Mouse (Mus musculus) heart, postnatal 0 days (tissue): ENCODE data around the gene Nudt5.

Source experiments
- CTCF ChIP-seq: IDR thresholded peaks from 2 replicates; pipeline ENCODE4 v1.5.1; 2016; ENCODE audit warnings: antibody characterized with exemption, control low read depth, low read depth
- EP300 ChIP-seq: IDR thresholded peaks from 2 replicates; pipeline ENCODE4 v1.6.1; 2016; ENCODE audit warnings: antibody characterized with exemption, low read depth

DNA sequence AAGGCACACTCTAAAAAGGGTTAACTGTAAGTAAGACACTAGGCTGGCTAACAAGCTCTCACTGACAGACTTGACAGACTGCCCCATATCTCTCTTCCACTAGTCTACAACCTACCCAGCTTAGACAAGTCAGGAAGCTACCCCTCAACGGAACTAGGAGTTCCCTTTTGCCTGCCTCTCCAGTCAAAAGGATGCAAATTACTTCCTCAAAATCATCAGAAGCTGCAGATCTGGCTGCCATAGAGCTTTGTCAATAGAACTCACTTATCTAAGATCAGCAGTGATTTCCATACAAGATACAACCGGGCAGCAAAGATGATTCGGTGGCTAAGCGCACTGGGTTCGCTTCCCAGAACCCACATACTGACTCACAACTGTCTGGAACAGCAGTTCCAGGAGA is 20.1 kb upstream of the Nudt5 start:
- TF ChIP-seq CTCF (no peak), EP300 (no peak)
